Mouse (Mus musculus): ENCODE data around the gene Arl4c.
A peak's percentile ranks its signal among the peaks of the same experiment; 100 is the strongest.

Arl4c gene

GRCm38 (mm10) chr1:88700961-88701861 is 810 bp downstream of the Arl4c start:
- no peak for DNase-seq (ENCODE audit: low spot score)

- DNase-seq (ENCODE audit: low spot score) = peak; percentile 69
Observed at GRCm38 (mm10) chr1:88699856-88700791, 1.9 kb downstream of the Arl4c start.

- DNase-seq (ENCODE audit: low spot score) = peak; percentile 64
Observed at GRCm38 (mm10) chr1:88699401-88699800, 2.6 kb downstream of the Arl4c start.

- DNase-seq (ENCODE audit: low spot score) = no peak
Observed at GRCm38 (mm10) chr1:88698926-88699325, 3.1 kb downstream of the Arl4c start.

- DNase-seq (ENCODE audit: low spot score) = no peak
Observed at GRCm38 (mm10) chr1:88698131-88698530, 3.9 kb downstream of the Arl4c start.

GRCm38 (mm10) chr1:88696408-88696807 is 5.6 kb downstream of the Arl4c start:
- no peak for DNase-seq (ENCODE audit: low spot score)

- DNase-seq (ENCODE audit: low spot score) = no peak
Observed at GRCm38 (mm10) chr1:88694353-88694752, 7.7 kb downstream of the Arl4c start.

- no peak for DNase-seq (ENCODE audit: low spot score)
Observed at GRCm38 (mm10) chr1:88692293-88692827, 9.7 kb downstream of the Arl4c start.

GRCm38 (mm10) chr1:88690601-88691000 is 11.4 kb downstream of the Arl4c start:
- no peak for DNase-seq (ENCODE audit: low spot score)

GRCm38 (mm10) chr1:88684765-88685164 is 17.3 kb downstream of the Arl4c start:
- DNase-seq (ENCODE audit: low spot score) = peak; percentile 51

GRCm38 (mm10) chr1:88681596-88681995 is 20.4 kb downstream of the Arl4c start:
- DNase-seq (ENCODE audit: low spot score) = no peak

GRCm38 (mm10) chr1:88680804-88681203 is 21.2 kb downstream of the Arl4c start:
- no peak for DNase-seq (ENCODE audit: low spot score)

GRCm38 (mm10) chr1:88678231-88678739 is 23.7 kb downstream of the Arl4c start:
- no peak for DNase-seq (ENCODE audit: low spot score)

- no peak for DNase-seq (ENCODE audit: low spot score)
Observed at GRCm38 (mm10) chr1:88670807-88671206, 31.2 kb downstream of the Arl4c start.

- DNase-seq (ENCODE audit: low spot score) = no peak
Observed at GRCm38 (mm10) chr1:88668846-88669810, 32.9 kb downstream of the Arl4c start.

- no peak for DNase-seq (ENCODE audit: low spot score)
Observed at GRCm38 (mm10) chr1:88668353-88668752, 33.7 kb downstream of the Arl4c start.

- DNase-seq (ENCODE audit: low spot score) = no peak
Observed at GRCm38 (mm10) chr1:88664623-88665022, 37.4 kb downstream of the Arl4c start.

GRCm38 (mm10) chr1:88662736-88663135 is 39.3 kb downstream of the Arl4c start:
- DNase-seq (ENCODE audit: low spot score) = no peak

- no peak for DNase-seq (ENCODE audit: low spot score)
Observed at GRCm38 (mm10) chr1:88661209-88661608, 40.8 kb downstream of the Arl4c start.

- DNase-seq (ENCODE audit: low spot score) = no peak
Observed at GRCm38 (mm10) chr1:88658290-88658857, 43.6 kb downstream of the Arl4c start.

GRCm38 (mm10) chr1:88656096-88656480 is 45.9 kb downstream of the Arl4c start:
- DNase-seq (ENCODE audit: low spot score) = peak; percentile 69

Data from T-cell, adult 2 months (primary cell).